Mouse (Mus musculus) liver, embryonic 15.5 days (tissue): ENCODE measurements around the gene Podxl. TPM values are rescaled to one million over a fixed set of nuclear protein-coding genes. Genes with fewer than 3 reads are reported as not detected.

Source experiments
- ATAC-seq: fragments of 200-750 bp; cut with Nextera tagmentation; 2 replicates; pipeline ENCODE4 v1.8.0; 2017; ENCODE audit warnings: moderate number of reproducible peaks, mild to moderate bottlenecking, moderate library complexity; ENCODE audit not compliant: insufficient read depth
- H3K27ac ChIP-seq: fragments of 300-500 bp; sonication (generic); replicated peaks from 2 replicates; pipeline ENCODE4 v1.5.1; 2015; ENCODE audit warnings: mild to moderate bottlenecking, inconsistent platforms
- H3K27me3 ChIP-seq: fragments of 300-500 bp; sonication (generic); 2 replicates; pipeline ENCODE4 v1.6.1; 2015; ENCODE audit warnings: mild to moderate bottlenecking, inconsistent platforms
- H3K36me3 ChIP-seq: fragments of 300-500 bp; sonication (generic); replicated peaks from 2 replicates; pipeline ENCODE4 v1.6.1; 2015; ENCODE audit warnings: moderate library complexity, mild to moderate bottlenecking, inconsistent platforms
- H3K4me1 ChIP-seq: fragments of 300-500 bp; sonication (generic); replicated peaks from 2 replicates; pipeline ENCODE4 v1.6.1; 2015; ENCODE audit warnings: inconsistent platforms
- H3K4me2 ChIP-seq: fragments of 300-500 bp; sonication (generic); 2 replicates; pipeline ENCODE4 v1.6.1; 2015; ENCODE audit warnings: moderate library complexity, mild to moderate bottlenecking, inconsistent platforms
- H3K4me3 ChIP-seq: fragments of 300-500 bp; sonication (generic); replicated peaks from 2 replicates; pipeline ENCODE4 v1.5.1; 2015; ENCODE audit warnings: mild to moderate bottlenecking, inconsistent platforms
- H3K9ac ChIP-seq: fragments of 300-500 bp; sonication (generic); 2 replicates; pipeline ENCODE4 v1.6.1; 2015; ENCODE audit warnings: moderate library complexity, mild to moderate bottlenecking, inconsistent platforms
- H3K9me3 ChIP-seq: fragments of 300-500 bp; sonication (generic); replicated peaks from 2 replicates; pipeline ENCODE4 v1.6.1; 2016; ENCODE audit warnings: inconsistent platforms
- WGBS: fragments of 180-500 bp; shearing (Covaris S2); methylation state at CpG from one replicate; pipeline ENCODE4 v1.1.7; 2015; ENCODE audit warnings: mixed read lengths; ENCODE audit not compliant: insufficient replicate concordance; 5-methylcytosine and 5-hydroxymethylcytosine counted together
- polyA plus RNA-seq: library from polyadenylated mRNA; unstranded; fragments of >200 nt; fragmentation: Nextera tagmentation; extraction: Ambion mirVana; gene quantifications from 2 replicates; pipeline ENCODE4 v1.2.1, GENCODE M21; 2015

Gene Podxl
- polyA plus RNA-seq, 1 experiment from 2014 or later = 5.1 TPM

GRCm38 (mm10) chr6:31523657-31524056, 40.1 kb downstream of the Podxl start:
- Histone ChIP-seq H3K9ac (no peak overlapping the region), H3K27me3 (no peaks in the 10 kb centered on the region), H3K36me3 (peaks cover 21% of the 10 kb centered on the region), H3K4me2 (no peak overlapping the region), H3K4me1 (peaks cover 18% of the 10 kb centered on the region), H3K4me3 (no peak overlapping the region), H3K9me3 (no peaks in the 10 kb centered on the region), H3K27ac (no peak overlapping the region)
- WGBS = 86% methylated on average over 4 of the region's 4 CpGs
- ATAC-seq = no peak

- 75% methylated on average over 5 of the region's 5 CpGs for WGBS
- H3K4me2 ChIP-seq = no peak overlapping the region
- H3K9ac ChIP-seq = no peak overlapping the region
- no peak overlapping the region for H3K4me3 ChIP-seq
- H3K36me3 ChIP-seq = peaks cover 21% of the 10 kb centered on the region
- no peak overlapping the region for H3K27ac ChIP-seq
- H3K27me3 ChIP-seq = no peaks in the 10 kb centered on the region
- peaks cover 24% of the 10 kb centered on the region for H3K4me1 ChIP-seq
- no peaks in the 10 kb centered on the region for H3K9me3 ChIP-seq
- no peak for ATAC-seq
Observed at GRCm38 (mm10) chr6:31523039-31523438, 40.7 kb downstream of the Podxl start.

GRCm38 (mm10) chr6:31522478-31522877, 41.3 kb downstream of the Podxl start:
- Histone ChIP-seq H3K9me3 (no peaks in the 10 kb centered on the region), H3K4me2 (no peak overlapping the region), H3K4me3 (no peak overlapping the region), H3K4me1 (peaks cover 29% of the 10 kb centered on the region), H3K9ac (no peak overlapping the region), H3K36me3 (peaks cover 21% of the 10 kb centered on the region), H3K27ac (no peak overlapping the region), H3K27me3 (no peaks in the 10 kb centered on the region)
- WGBS = 75% methylated on average over 4 of the region's 4 CpGs
- no peak for ATAC-seq

- Histone ChIP-seq H3K27ac (no peak overlapping the region), H3K36me3 (peaks cover 21% of the 10 kb centered on the region), H3K9ac (no peak overlapping the region), H3K4me2 (no peak overlapping the region), H3K27me3 (no peaks in the 10 kb centered on the region), H3K4me1 (peaks cover 37% of the 10 kb centered on the region), H3K9me3 (no peaks in the 10 kb centered on the region), H3K4me3 (no peak overlapping the region)
- 80% methylated on average over 8 of the region's 8 CpGs for WGBS
- no peak for ATAC-seq
Observed at GRCm38 (mm10) chr6:31521491-31522355, 42.1 kb downstream of the Podxl start.

- peaks cover 14% of the 10 kb centered on the region for H3K36me3 ChIP-seq
Observed at GRCm38 (mm10) chr6:31520486-31521215, 43.1 kb downstream of the Podxl start.

GRCm38 (mm10) chr6:31519001-31519471, 44.7 kb downstream of the Podxl start:
- 0 out of 2 replicates have a peak overlapping the region, but pooled peaks have one; percentile 16 for H3K4me2 ChIP-seq
- peak overlapping the region; percentile 78 for H3K27ac ChIP-seq
- H3K27me3 ChIP-seq = no peaks in the 10 kb centered on the region
- H3K4me3 ChIP-seq = no peak overlapping the region
- no peaks in the 10 kb centered on the region for H3K9me3 ChIP-seq
- ATAC-seq = peak; percentile 85
- peaks cover 19% of the 10 kb centered on the region for H3K36me3 ChIP-seq
- H3K9ac ChIP-seq = no peak overlapping the region
- 30% methylated on average over 8 of the region's 8 CpGs for WGBS
- peaks cover 44% of the 10 kb centered on the region for H3K4me1 ChIP-seq

More at GRCm38 (mm10) chr6:31520486-31521215, 43.1 kb downstream of the Podxl start:
- no peak overlapping the region for H3K9ac ChIP-seq
- H3K27ac ChIP-seq = no peak overlapping the region
- 73% methylated on average over 7 of the region's 7 CpGs for WGBS
- ATAC-seq = no peak
- peaks cover 37% of the 10 kb centered on the region for H3K4me1 ChIP-seq
- no peaks in the 10 kb centered on the region for H3K27me3 ChIP-seq
- H3K4me2 ChIP-seq = no peak overlapping the region
- no peak overlapping the region for H3K4me3 ChIP-seq
- no peaks in the 10 kb centered on the region for H3K9me3 ChIP-seq

- H3K4me2 ChIP-seq = no peak overlapping the region
- H3K27me3 ChIP-seq = no peaks in the 10 kb centered on the region
- peaks cover 15% of the 10 kb centered on the region; the same call in 1 of the 2 replicates for H3K36me3 ChIP-seq
- peaks cover 44% of the 10 kb centered on the region for H3K4me1 ChIP-seq
- ATAC-seq = peak; percentile 17; the same call in 1 of the 2 replicates
- no peak overlapping the region for H3K4me3 ChIP-seq
- peak overlapping the region; percentile 78 for H3K27ac ChIP-seq
- H3K9me3 ChIP-seq = no peaks in the 10 kb centered on the region
- no peak overlapping the region for H3K9ac ChIP-seq
- WGBS = 31% methylated on average over 2 of the region's 2 CpGs
Observed at GRCm38 (mm10) chr6:31518338-31518698, 45.5 kb downstream of the Podxl start.

GRCm38 (mm10) chr6:31517681-31518337, 46.0 kb downstream of the Podxl start:
- Histone ChIP-seq H3K4me2 (0 out of 2 replicates have a peak overlapping the region, but pooled peaks have one; percentile 14), H3K36me3 (peaks cover 20% of the 10 kb centered on the region), H3K9me3 (no peaks in the 10 kb centered on the region), H3K27ac (peak overlapping the region; percentile 78), H3K27me3 (no peaks in the 10 kb centered on the region), H3K9ac (no peak overlapping the region), H3K4me3 (no peak overlapping the region), H3K4me1 (peaks cover 44% of the 10 kb centered on the region)
- ATAC-seq = peak; percentile 54
- WGBS = 66% methylated on average over 9 of the region's 9 CpGs

GRCm38 (mm10) chr6:31513726-31514125, 50.1 kb downstream of the Podxl start:
- no peak overlapping the region for H3K27ac ChIP-seq
- no peak overlapping the region for H3K4me3 ChIP-seq
- H3K36me3 ChIP-seq = peaks cover 31% of the 10 kb centered on the region
- ATAC-seq = no peak
- WGBS = 37% methylated on average over 6 of the region's 6 CpGs
- no peaks in the 10 kb centered on the region for H3K9me3 ChIP-seq
- H3K4me2 ChIP-seq = no peak overlapping the region
- no peaks in the 10 kb centered on the region for H3K27me3 ChIP-seq
- peaks cover 27% of the 10 kb centered on the region for H3K4me1 ChIP-seq
- H3K9ac ChIP-seq = no peak overlapping the region

- Histone ChIP-seq H3K9ac (no peak overlapping the region), H3K4me1 (no peaks in the 10 kb centered on the region), H3K4me2 (no peak overlapping the region), H3K27ac (no peak overlapping the region), H3K36me3 (peaks cover 44% of the 10 kb centered on the region), H3K9me3 (no peaks in the 10 kb centered on the region), H3K27me3 (no peaks in the 10 kb centered on the region), H3K4me3 (no peak overlapping the region)
- ATAC-seq = no peak
- 81% methylated on average over 2 of the region's 2 CpGs for WGBS
Observed at GRCm38 (mm10) chr6:31502614-31503013, 61.2 kb downstream of the Podxl start.

GRCm38 (mm10) chr6:31500691-31501090, 63.1 kb downstream of the Podxl start:
- peaks cover 52% of the 10 kb centered on the region for H3K36me3 ChIP-seq
- no peak for ATAC-seq

More at GRCm38 (mm10) chr6:31500691-31501090, 63.1 kb downstream of the Podxl start:
- Histone ChIP-seq H3K4me3 (no peak overlapping the region), H3K27ac (no peak overlapping the region), H3K27me3 (no peaks in the 10 kb centered on the region), H3K4me1 (no peaks in the 10 kb centered on the region), H3K9me3 (no peaks in the 10 kb centered on the region), H3K9ac (no peak overlapping the region), H3K4me2 (no peak overlapping the region)
